Mouse (Mus musculus) cerebellum, adult 2 months (tissue): ENCODE data around the gene Cdk9.

Source experiments
- CTCF ChIP-seq: fragments of 200-500 bp; IDR thresholded peaks from 2 replicates; pipeline ENCODE4 v1.5.1; 2011; ENCODE audit warnings: low read depth, mild to moderate bottlenecking, control low read depth, low read length, moderate library complexity, borderline replicate concordance; ENCODE audit not compliant: insufficient read depth
- POLR2A ChIP-seq: fragments of 200-500 bp; IDR thresholded peaks from 2 replicates; pipeline ENCODE4 v1.6.1; 2011; ENCODE audit warnings: low read length, control low read depth, borderline replicate concordance; ENCODE audit not compliant: insufficient read depth

DNA sequence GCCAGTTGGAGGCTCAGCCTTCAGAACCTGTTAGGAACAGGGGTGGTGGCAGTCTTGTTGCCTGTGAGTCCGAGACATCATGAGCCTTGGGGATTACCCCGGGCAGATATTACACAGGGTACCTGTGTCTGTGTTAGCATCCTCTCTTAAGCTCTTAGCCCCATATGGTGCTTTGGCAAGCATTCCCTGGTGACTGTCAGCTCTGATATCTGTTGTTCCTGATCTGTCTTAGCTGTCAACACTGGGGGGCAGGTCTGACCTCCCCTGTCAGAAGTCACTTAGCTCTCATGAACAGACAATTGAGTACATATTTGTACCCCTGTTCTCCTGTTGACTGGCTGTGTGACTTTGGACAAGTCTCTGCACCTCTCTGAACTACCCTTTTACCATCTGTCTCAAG is 46.1 kb upstream of the Cdk9 start:
- TF ChIP-seq POLR2A (no peak), CTCF (no peak)
